Mouse (Mus musculus): Measurements from ENCODE around the gene Osbpl9.

GRCm38 (mm10) chr4:109030266-109030665, 171.8 kb downstream of the Osbpl9 start:
- TF ChIP-seq ELF1 (IDR thresholded peaks at IDR 0.05; ENCODE audit: low read depth, low read length), result no peak
- TF ChIP-seq NELFE (IDR thresholded peaks at IDR 0.05; ENCODE audit: low read depth, low read length), result no peak
- TF ChIP-seq USF2 (conservative IDR thresholded peaks at IDR 0.05; ENCODE audit: low read depth, low read length), result no peak
- TF ChIP-seq POLR2A (IDR thresholded peaks at IDR 0.05; ENCODE audit: low read depth, low read length), result no peak
- TF ChIP-seq MAFK (IDR thresholded peaks at IDR 0.05; ENCODE audit: insufficient replicate concordance, low read length), result no peak

Data from CH12.LX (cell line).